Mouse (Mus musculus) liver, postnatal 0 days (tissue): ENCODE data around the gene Gm20388.

ENCODE experiments used
- CTCF ChIP-seq: sonication (generic); IDR thresholded peaks from 2 replicates; pipeline ENCODE4 v1.5.1; 2016; ENCODE audit warnings: antibody characterized with exemption, low read depth
- EP300 ChIP-seq: IDR thresholded peaks from 2 replicates; pipeline ENCODE4 v1.6.1; 2016; ENCODE audit warnings: antibody characterized with exemption, low read depth, mild to moderate bottlenecking

GRCm38 (mm10) chr8:123912265-123912664 lies 4001.6 kb downstream of the Gm20388 start:
- TF ChIP-seq EP300: no peak
- no peak for TF ChIP-seq CTCF
